Mouse (Mus musculus): ENCODE measurements at regions not wholly inside any gene's neighbourhood (a gene's known extent, or its start where the extent isn't known, plus 50 kb on each side); places are given as distances from the start of the nearest gene placed in this dataset.

DNA sequence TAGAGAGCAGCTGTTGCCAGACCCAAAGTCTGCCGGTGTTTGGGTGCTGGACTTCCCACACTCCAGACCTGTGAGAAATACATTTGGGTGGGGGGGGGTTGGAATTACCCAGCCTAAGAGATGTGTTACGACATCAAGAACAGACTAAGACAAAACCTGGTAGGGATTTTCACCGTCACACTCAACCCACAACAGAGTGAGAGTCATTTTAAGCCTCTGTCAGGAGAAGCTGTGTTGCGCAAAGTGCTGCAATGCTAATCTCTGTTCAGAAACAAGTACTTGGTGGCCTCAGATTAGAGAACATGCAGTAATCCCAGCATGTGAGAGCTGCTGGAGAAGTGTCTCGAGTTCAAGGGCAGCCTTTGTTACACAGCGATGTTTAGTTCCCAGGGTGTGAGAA, 113.0 kb downstream of the Snx19 start:
- H3K36me3 ChIP-seq (ENCODE audit: control insufficient read depth, insufficient read depth, low read length), result no peaks in the 10 kb centered on the region
- no peaks in the 10 kb centered on the region for H3K9me3 ChIP-seq (replicated peaks; ENCODE audit: control insufficient read depth, low read length)
- H3K4me1 ChIP-seq (ENCODE audit: control insufficient read depth, insufficient read depth, low read length), result no peaks in the 10 kb centered on the region
- no peak for ATAC-seq (replicated peaks; ENCODE audit: insufficient number of reproducible peaks, low FRiP score, low TSS enrichment)
- WGBS (ENCODE audit: insufficient replicate concordance), result 73% methylated on average over 6 of the region's 6 CpGs
- no peak overlapping the region for H3K27ac ChIP-seq (ENCODE audit: low read depth, low read length)
- no peak overlapping the region for H3K9ac ChIP-seq (ENCODE audit: low read depth, low read length)
- no peak overlapping the region for H3K4me2 ChIP-seq
- H3K4me3 ChIP-seq (ENCODE audit: low read depth, low read length), result no peak overlapping the region
- H3K27me3 ChIP-seq (ENCODE audit: control insufficient read depth, insufficient read depth, low read length), result no peaks in the 10 kb centered on the region

DNA sequence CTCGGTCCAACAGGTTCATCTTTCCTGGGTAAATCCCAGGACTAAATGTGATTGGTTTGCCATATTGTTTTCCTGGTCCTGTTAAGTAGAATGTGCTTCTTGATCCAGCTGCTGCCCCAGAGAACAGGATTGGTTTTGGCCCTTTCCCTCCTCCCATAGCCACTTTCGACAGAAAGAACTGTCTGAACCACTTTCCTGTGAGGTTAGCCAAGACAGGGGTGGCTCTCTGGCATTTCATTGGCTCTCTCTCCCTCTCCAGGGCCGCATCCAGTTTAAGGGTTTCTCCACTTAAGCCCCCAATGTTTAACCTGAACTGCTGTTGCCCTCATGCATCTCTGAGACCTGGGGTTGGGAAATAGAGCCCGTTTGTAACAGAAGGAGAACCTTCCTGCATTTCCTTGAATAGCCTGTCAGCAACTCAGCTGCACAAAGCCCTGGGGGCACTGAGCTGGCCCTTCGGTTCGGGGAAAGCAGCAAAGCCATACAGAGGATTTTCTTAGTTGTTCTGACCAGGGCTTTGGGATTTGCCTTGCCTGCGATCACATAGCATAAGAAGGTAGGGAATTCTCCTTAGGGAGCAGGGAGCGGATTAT, 109.7 kb downstream of the Snx19 start:
- Histone ChIP-seq H3K9me3 (replicated peaks; ENCODE audit: control insufficient read depth, low read length) (no peaks in the 10 kb centered on the region), H3K36me3 (ENCODE audit: control insufficient read depth, insufficient read depth, low read length) (no peaks in the 10 kb centered on the region), H3K4me2 (no peak overlapping the region), H3K9ac (ENCODE audit: low read depth, low read length) (no peak overlapping the region), H3K27ac (ENCODE audit: low read depth, low read length) (no peak overlapping the region), H3K27me3 (ENCODE audit: control insufficient read depth, insufficient read depth, low read length) (no peaks in the 10 kb centered on the region), H3K4me1 (ENCODE audit: control insufficient read depth, insufficient read depth, low read length) (no peaks in the 10 kb centered on the region), H3K4me3 (ENCODE audit: low read depth, low read length) (no peak overlapping the region)
- no peak for ATAC-seq (replicated peaks; ENCODE audit: insufficient number of reproducible peaks, low FRiP score, low TSS enrichment)
- 56% methylated on average over 8 of the region's 8 CpGs for WGBS (ENCODE audit: insufficient replicate concordance)

DNA sequence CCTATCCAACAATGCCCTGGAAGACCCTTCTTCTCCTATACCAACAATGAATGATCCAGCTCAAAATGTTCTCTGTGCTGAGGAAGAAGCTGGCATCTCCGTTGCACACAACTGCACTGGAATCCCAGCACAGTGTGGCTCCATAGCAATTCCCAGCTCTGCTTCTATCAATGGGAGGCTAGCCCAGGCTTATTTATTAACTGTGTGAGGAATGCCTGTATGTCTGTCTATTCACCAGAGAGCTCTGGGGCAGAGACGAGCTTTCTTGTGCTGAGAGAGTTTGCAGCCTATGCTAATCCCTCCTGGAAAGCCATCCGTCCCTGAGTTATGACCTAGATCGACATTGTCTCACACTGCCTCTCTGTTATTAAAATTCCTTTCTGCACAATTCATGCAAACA, 108.1 kb downstream of the Snx19 start:
- no peaks in the 10 kb centered on the region for H3K36me3 ChIP-seq (ENCODE audit: control insufficient read depth, insufficient read depth, low read length)
- no peak overlapping the region for H3K4me2 ChIP-seq
- no peak overlapping the region for H3K4me3 ChIP-seq (ENCODE audit: low read depth, low read length)
- WGBS (ENCODE audit: insufficient replicate concordance), result 64% methylated on average over 4 of the region's 4 CpGs
- no peak for ATAC-seq (replicated peaks; ENCODE audit: insufficient number of reproducible peaks, low FRiP score, low TSS enrichment)
- no peaks in the 10 kb centered on the region for H3K4me1 ChIP-seq (ENCODE audit: control insufficient read depth, insufficient read depth, low read length)
- H3K9ac ChIP-seq (ENCODE audit: low read depth, low read length), result no peak overlapping the region
- H3K9me3 ChIP-seq (replicated peaks; ENCODE audit: control insufficient read depth, low read length), result no peaks in the 10 kb centered on the region
- no peaks in the 10 kb centered on the region for H3K27me3 ChIP-seq (ENCODE audit: control insufficient read depth, insufficient read depth, low read length)
- no peak overlapping the region for H3K27ac ChIP-seq (ENCODE audit: low read depth, low read length)

DNA sequence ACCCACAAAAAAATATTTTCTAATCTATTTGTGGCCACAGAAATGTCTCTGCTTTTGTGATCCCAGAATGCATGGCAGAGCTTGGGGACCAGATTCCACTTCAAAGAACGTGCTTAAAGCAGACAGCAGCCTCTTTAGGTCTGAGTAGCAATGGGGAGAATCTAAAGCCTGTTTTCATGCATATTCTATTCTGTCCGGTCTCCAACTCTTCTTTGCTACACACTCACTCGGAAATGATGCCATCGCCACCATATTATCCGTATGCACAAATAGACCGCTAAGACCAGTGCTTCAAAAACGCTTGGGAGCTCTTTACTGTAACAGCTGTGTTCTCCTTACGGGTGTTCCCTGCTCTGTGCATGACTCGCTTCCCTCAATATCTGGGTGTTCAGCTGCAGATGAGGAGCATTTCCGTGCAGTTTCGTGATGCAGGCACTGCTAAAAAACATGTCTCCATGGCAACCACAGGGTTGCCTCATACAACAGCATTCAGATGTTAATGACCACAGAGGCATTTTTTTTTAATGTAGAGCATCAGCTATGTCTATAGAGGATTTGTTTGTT, 107.0 kb downstream of the Snx19 start:
- ATAC-seq (replicated peaks; ENCODE audit: insufficient number of reproducible peaks, low FRiP score, low TSS enrichment), result no peak
- no peaks in the 10 kb centered on the region for H3K4me1 ChIP-seq (ENCODE audit: control insufficient read depth, insufficient read depth, low read length)
- no peaks in the 10 kb centered on the region for H3K9me3 ChIP-seq (replicated peaks; ENCODE audit: control insufficient read depth, low read length)
- H3K9ac ChIP-seq (ENCODE audit: low read depth, low read length), result no peak overlapping the region
- H3K4me2 ChIP-seq, result no peak overlapping the region
- H3K27ac ChIP-seq (ENCODE audit: low read depth, low read length), result no peak overlapping the region
- 80% methylated on average over 11 of the region's 11 CpGs for WGBS (ENCODE audit: insufficient replicate concordance)
- H3K4me3 ChIP-seq (ENCODE audit: low read depth, low read length), result no peak overlapping the region
- H3K27me3 ChIP-seq (ENCODE audit: control insufficient read depth, insufficient read depth, low read length), result no peaks in the 10 kb centered on the region
- no peaks in the 10 kb centered on the region for H3K36me3 ChIP-seq (ENCODE audit: control insufficient read depth, insufficient read depth, low read length)

DNA sequence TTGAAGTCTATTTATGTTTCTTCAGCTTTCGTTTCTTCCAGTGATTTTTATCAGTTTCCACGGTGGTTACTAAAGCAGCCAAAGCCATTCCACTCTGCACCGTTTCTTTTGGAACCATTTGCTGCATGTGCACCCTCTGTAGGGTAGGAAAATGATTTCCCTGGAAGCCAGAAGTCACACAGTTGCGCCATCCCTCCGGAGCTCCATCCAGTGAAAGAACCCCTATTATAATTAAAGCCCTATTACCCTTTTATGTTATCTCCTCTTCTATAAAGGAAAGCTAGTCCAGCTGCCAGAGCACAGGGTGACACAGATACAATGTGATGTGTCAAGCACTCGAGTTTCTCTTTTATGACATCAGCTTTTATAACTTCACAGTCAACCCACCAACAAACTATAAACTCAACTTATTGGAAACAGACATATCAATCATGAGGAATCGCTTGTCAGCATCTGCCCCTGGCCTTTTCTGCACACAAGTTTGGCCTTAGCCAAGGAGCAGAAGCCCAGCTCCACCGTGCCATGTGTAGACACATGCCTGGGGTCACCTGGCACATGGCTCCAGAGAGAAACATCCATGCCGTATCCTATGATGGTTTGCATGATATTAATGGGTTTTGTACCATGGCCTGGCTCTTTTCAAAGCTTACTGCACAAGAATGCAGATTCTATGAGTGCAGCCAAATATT, 106.3 kb downstream of the Snx19 start:
- no peaks in the 10 kb centered on the region for H3K9me3 ChIP-seq (replicated peaks; ENCODE audit: control insufficient read depth, low read length)
- H3K9ac ChIP-seq (ENCODE audit: low read depth, low read length), result no peak overlapping the region
- H3K4me3 ChIP-seq (ENCODE audit: low read depth, low read length), result no peak overlapping the region
- ATAC-seq (replicated peaks; ENCODE audit: insufficient number of reproducible peaks, low FRiP score, low TSS enrichment), result no peak
- 70% methylated on average over 9 of the region's 9 CpGs for WGBS (ENCODE audit: insufficient replicate concordance)
- H3K4me1 ChIP-seq (ENCODE audit: control insufficient read depth, insufficient read depth, low read length), result no peaks in the 10 kb centered on the region
- H3K36me3 ChIP-seq (ENCODE audit: control insufficient read depth, insufficient read depth, low read length), result no peaks in the 10 kb centered on the region
- no peaks in the 10 kb centered on the region for H3K27me3 ChIP-seq (ENCODE audit: control insufficient read depth, insufficient read depth, low read length)
- H3K27ac ChIP-seq (ENCODE audit: low read depth, low read length), result no peak overlapping the region
- no peak overlapping the region for H3K4me2 ChIP-seq

DNA sequence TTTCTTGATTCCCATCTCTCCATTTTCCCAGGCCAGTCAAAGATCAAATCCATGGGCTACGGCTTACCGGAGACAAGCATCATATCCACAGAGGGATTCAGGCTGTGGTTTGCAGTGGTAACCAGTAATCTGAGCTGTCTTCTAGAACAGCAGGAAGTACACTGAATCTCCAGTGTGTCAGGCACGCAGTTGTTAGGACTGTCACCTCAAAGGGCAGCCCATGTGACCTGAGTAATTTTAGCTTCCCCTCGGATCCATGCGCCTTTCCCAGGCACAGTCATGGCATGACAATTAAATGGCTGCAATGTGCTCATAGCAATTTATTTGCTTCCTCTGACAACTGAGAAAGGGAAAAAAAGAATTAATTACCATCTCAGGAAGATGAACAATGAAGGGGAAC, 98.2 kb downstream of the Snx19 start:
- Histone ChIP-seq H3K4me1 (ENCODE audit: control insufficient read depth, insufficient read depth, low read length) (no peaks in the 10 kb centered on the region), H3K27ac (ENCODE audit: low read depth, low read length) (no peak overlapping the region), H3K27me3 (ENCODE audit: control insufficient read depth, insufficient read depth, low read length) (no peaks in the 10 kb centered on the region), H3K4me3 (ENCODE audit: low read depth, low read length) (no peak overlapping the region), H3K9me3 (replicated peaks; ENCODE audit: control insufficient read depth, low read length) (no peaks in the 10 kb centered on the region), H3K4me2 (no peak overlapping the region), H3K9ac (ENCODE audit: low read depth, low read length) (no peak overlapping the region), H3K36me3 (ENCODE audit: control insufficient read depth, insufficient read depth, low read length) (no peaks in the 10 kb centered on the region)
- WGBS (ENCODE audit: insufficient replicate concordance), result 66% methylated on average over 5 of the region's 5 CpGs
- no peak for ATAC-seq (replicated peaks; ENCODE audit: insufficient number of reproducible peaks, low FRiP score, low TSS enrichment)

DNA sequence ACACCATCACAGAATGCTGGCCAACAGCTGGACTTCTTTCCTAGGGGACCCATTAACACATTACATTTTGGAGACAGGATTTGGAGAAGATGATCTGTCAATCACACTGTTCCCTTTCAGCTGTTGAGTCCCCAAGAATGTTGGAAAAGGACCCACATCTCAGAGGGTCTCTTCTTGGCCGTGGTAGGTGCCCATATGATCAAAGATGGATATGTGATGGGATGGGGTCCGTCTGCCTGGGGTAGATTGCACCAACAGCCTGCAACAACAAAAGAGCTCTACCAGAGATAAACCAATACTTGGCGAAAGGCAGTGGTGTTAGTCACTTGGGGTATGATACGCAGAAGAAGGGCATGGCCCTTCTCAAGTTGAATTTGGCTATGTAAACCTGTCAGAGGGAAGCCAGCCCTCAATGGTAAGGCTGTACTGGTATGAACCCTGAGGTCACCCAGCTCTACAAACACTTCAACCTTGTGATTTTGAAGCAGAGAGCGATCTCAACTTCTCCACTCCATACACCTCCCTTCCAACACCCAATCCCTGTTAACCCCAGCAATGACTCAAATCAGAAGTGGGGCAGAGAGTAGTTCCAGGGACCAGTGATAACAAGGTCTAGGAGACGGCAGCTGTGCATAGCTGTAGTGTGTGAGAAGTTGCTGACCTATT, 97.6 kb downstream of the Snx19 start:
- 72% methylated on average over 6 of the region's 6 CpGs for WGBS (ENCODE audit: insufficient replicate concordance)
- no peak for ATAC-seq (replicated peaks; ENCODE audit: insufficient number of reproducible peaks, low FRiP score, low TSS enrichment)

DNA sequence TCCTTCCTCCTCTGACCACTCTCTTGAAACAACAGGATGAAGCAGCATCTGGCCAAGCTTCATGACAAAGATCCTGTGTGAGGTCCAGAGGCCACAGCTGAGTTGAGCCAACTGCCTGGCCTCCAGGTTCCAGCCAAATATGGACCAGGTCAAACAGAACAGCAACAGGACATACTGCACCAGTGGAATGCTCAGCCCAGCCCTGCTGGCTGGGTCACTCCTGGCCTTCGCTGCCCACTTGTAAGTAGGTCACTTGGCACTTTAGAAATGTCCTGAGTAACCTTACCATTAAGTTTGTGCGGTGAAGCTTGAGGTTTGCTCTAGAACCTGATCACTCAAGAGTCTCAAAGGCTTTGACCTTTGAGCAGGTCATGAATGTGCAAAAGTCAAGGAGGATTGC, 96.9 kb downstream of the Snx19 start:
- no peaks in the 10 kb centered on the region for H3K36me3 ChIP-seq (ENCODE audit: control insufficient read depth, insufficient read depth, low read length)
- no peak overlapping the region for H3K4me2 ChIP-seq
- no peaks in the 10 kb centered on the region for H3K9me3 ChIP-seq (replicated peaks; ENCODE audit: control insufficient read depth, low read length)
- no peaks in the 10 kb centered on the region for H3K27me3 ChIP-seq (ENCODE audit: control insufficient read depth, insufficient read depth, low read length)
- WGBS (ENCODE audit: insufficient replicate concordance), result 92% methylated on average over 2 of the region's 2 CpGs
- no peak overlapping the region for H3K4me3 ChIP-seq (ENCODE audit: low read depth, low read length)
- no peaks in the 10 kb centered on the region for H3K4me1 ChIP-seq (ENCODE audit: control insufficient read depth, insufficient read depth, low read length)
- no peak overlapping the region for H3K9ac ChIP-seq (ENCODE audit: low read depth, low read length)
- H3K27ac ChIP-seq (ENCODE audit: low read depth, low read length), result no peak overlapping the region
- ATAC-seq (replicated peaks; ENCODE audit: insufficient number of reproducible peaks, low FRiP score, low TSS enrichment), result no peak

More for the DNA sequence above, 97.6 kb downstream of the Snx19 start:
- Histone ChIP-seq H3K27me3 (ENCODE audit: control insufficient read depth, insufficient read depth, low read length) (no peaks in the 10 kb centered on the region), H3K9me3 (replicated peaks; ENCODE audit: control insufficient read depth, low read length) (no peaks in the 10 kb centered on the region), H3K4me1 (ENCODE audit: control insufficient read depth, insufficient read depth, low read length) (no peaks in the 10 kb centered on the region), H3K4me2 (no peak overlapping the region), H3K4me3 (ENCODE audit: low read depth, low read length) (no peak overlapping the region), H3K27ac (ENCODE audit: low read depth, low read length) (no peak overlapping the region), H3K36me3 (ENCODE audit: control insufficient read depth, insufficient read depth, low read length) (no peaks in the 10 kb centered on the region), H3K9ac (ENCODE audit: low read depth, low read length) (no peak overlapping the region)

Data from heart, embryonic 11.5 days (tissue).